Mouse (Mus musculus): Measurements from ENCODE around the gene Arhgap28. TPM values are rescaled to one million over a fixed set of nuclear protein-coding genes. Genes with fewer than 3 reads are reported as not detected.

The Arhgap28 gene
- polyA plus RNA-seq, 1 experiment from 2014 or later: 41.5 TPM

- ATAC-seq (ENCODE audit: insufficient number of reproducible peaks, low FRiP score, low TSS enrichment, low read depth): peak; percentile 79
- H3K36me3 ChIP-seq: no peaks in the 10 kb centered on the region
- H3K9ac ChIP-seq: no peak overlapping the region
- WGBS: under 1% methylated on average over 10 of the region's 10 CpGs
- H3K4me1 ChIP-seq: peaks cover 35% of the 10 kb centered on the region
- H3K4me2 ChIP-seq: peak overlapping the region; percentile 69
- H3K27ac ChIP-seq: peak overlapping the region; percentile 95
- no peaks in the 10 kb centered on the region; the same call in 1 of the 2 replicates for H3K9me3 ChIP-seq
- H3K27me3 ChIP-seq: no peaks in the 10 kb centered on the region
- peak overlapping the region; percentile 65 for H3K4me3 ChIP-seq
These were observed 836 bp upstream of the Arhgap28 start for GRCm38 (mm10) chr17:68004581-68005330.

GRCm38 (mm10) chr17:68002608-68003595, 1.0 kb downstream of the Arhgap28 start:
- no peak for ATAC-seq (ENCODE audit: insufficient number of reproducible peaks, low FRiP score, low TSS enrichment, low read depth)
- H3K27ac ChIP-seq: peak overlapping the region; percentile 95
- H3K9ac ChIP-seq: no peak overlapping the region
- H3K27me3 ChIP-seq: no peaks in the 10 kb centered on the region
- H3K4me1 ChIP-seq: peaks cover 42% of the 10 kb centered on the region
- H3K9me3 ChIP-seq: no peaks in the 10 kb centered on the region
- peak overlapping the region; percentile 69 for H3K4me2 ChIP-seq
- H3K36me3 ChIP-seq: no peaks in the 10 kb centered on the region
- WGBS: 16% methylated on average over 17 of the region's 17 CpGs
- peak overlapping the region; percentile 65 for H3K4me3 ChIP-seq

- H3K4me1 ChIP-seq: peaks cover 52% of the 10 kb centered on the region
- no peak for ATAC-seq (ENCODE audit: insufficient number of reproducible peaks, low FRiP score, low TSS enrichment, low read depth)
These were observed 4.1 kb downstream of the Arhgap28 start for GRCm38 (mm10) chr17:67999801-68000200.

GRCm38 (mm10) chr17:67996769-67997155, 7.2 kb downstream of the Arhgap28 start:
- no peak overlapping the region for H3K4me2 ChIP-seq
- 71% methylated on average over 7 of the region's 7 CpGs for WGBS
- H3K27ac ChIP-seq: 0 out of 2 replicates have a peak overlapping the region, but pooled peaks have one; percentile 22
- peaks cover 39% of the 10 kb centered on the region for H3K4me1 ChIP-seq
- H3K9me3 ChIP-seq: no peaks in the 10 kb centered on the region
- no peaks in the 10 kb centered on the region for H3K27me3 ChIP-seq
- H3K36me3 ChIP-seq: no peaks in the 10 kb centered on the region
- no peak overlapping the region for H3K9ac ChIP-seq
- H3K4me3 ChIP-seq: no peak overlapping the region
- ATAC-seq (ENCODE audit: insufficient number of reproducible peaks, low FRiP score, low TSS enrichment, low read depth): no peak

More at GRCm38 (mm10) chr17:67999801-68000200, 4.1 kb downstream of the Arhgap28 start:
- 17% methylated on average over 8 of the region's 8 CpGs for WGBS
- H3K4me3 ChIP-seq: no peak overlapping the region
- H3K27ac ChIP-seq: peak overlapping the region; percentile 44; the same call in 1 of the 2 replicates
- H3K4me2 ChIP-seq: peak overlapping the region; percentile 4; the same call in 1 of the 2 replicates
- no peaks in the 10 kb centered on the region for H3K36me3 ChIP-seq
- H3K9me3 ChIP-seq: no peaks in the 10 kb centered on the region
- no peaks in the 10 kb centered on the region for H3K27me3 ChIP-seq
- no peak overlapping the region for H3K9ac ChIP-seq

- Histone ChIP-seq H3K27me3 (no peaks in the 10 kb centered on the region), H3K27ac (no peak overlapping the region), H3K4me1 (peaks cover 35% of the 10 kb centered on the region), H3K9me3 (no peaks in the 10 kb centered on the region), H3K9ac (no peak overlapping the region), H3K4me2 (no peak overlapping the region), H3K36me3 (no peaks in the 10 kb centered on the region), H3K4me3 (no peak overlapping the region)
- peak; percentile 53; the same call in 1 of the 2 replicates for ATAC-seq (ENCODE audit: insufficient number of reproducible peaks, low FRiP score, low TSS enrichment, low read depth)
- WGBS: 10% methylated on average over 14 of the region's 14 CpGs
These were observed 7.7 kb downstream of the Arhgap28 start for GRCm38 (mm10) chr17:67996097-67996768.

GRCm38 (mm10) chr17:67995277-67995819, 8.6 kb downstream of the Arhgap28 start:
- H3K9ac ChIP-seq: no peak overlapping the region
- H3K4me1 ChIP-seq: peaks cover 27% of the 10 kb centered on the region
- no peak for ATAC-seq (ENCODE audit: insufficient number of reproducible peaks, low FRiP score, low TSS enrichment, low read depth)
- 74% methylated on average over 2 of the region's 2 CpGs for WGBS
- no peaks in the 10 kb centered on the region for H3K9me3 ChIP-seq
- H3K4me2 ChIP-seq: no peak overlapping the region
- no peaks in the 10 kb centered on the region for H3K36me3 ChIP-seq
- no peaks in the 10 kb centered on the region for H3K27me3 ChIP-seq
- H3K4me3 ChIP-seq: no peak overlapping the region
- H3K27ac ChIP-seq: no peak overlapping the region

- Histone ChIP-seq H3K36me3 (no peaks in the 10 kb centered on the region), H3K4me1 (peaks cover 26% of the 10 kb centered on the region), H3K27ac (no peak overlapping the region), H3K9me3 (no peaks in the 10 kb centered on the region), H3K4me3 (no peak overlapping the region), H3K4me2 (no peak overlapping the region), H3K9ac (no peak overlapping the region), H3K27me3 (no peaks in the 10 kb centered on the region)
- WGBS: 76% methylated on average over 7 of the region's 7 CpGs
- ATAC-seq (ENCODE audit: insufficient number of reproducible peaks, low FRiP score, low TSS enrichment, low read depth): no peak
These were observed 9.1 kb downstream of the Arhgap28 start for GRCm38 (mm10) chr17:67994861-67995260.

GRCm38 (mm10) chr17:67993371-67994045, 10.4 kb downstream of the Arhgap28 start:
- peaks cover 32% of the 10 kb centered on the region for H3K4me1 ChIP-seq

GRCm38 (mm10) chr17:67989716-67990115, 14.2 kb downstream of the Arhgap28 start:
- no peak for ATAC-seq (ENCODE audit: insufficient number of reproducible peaks, low FRiP score, low TSS enrichment, low read depth)
- Histone ChIP-seq H3K4me2 (no peak overlapping the region), H3K9ac (no peak overlapping the region), H3K27ac (peak overlapping the region; percentile 70), H3K4me1 (peaks cover 22% of the 10 kb centered on the region), H3K27me3 (no peaks in the 10 kb centered on the region), H3K36me3 (no peaks in the 10 kb centered on the region), H3K9me3 (no peaks in the 10 kb centered on the region), H3K4me3 (no peak overlapping the region)
- WGBS: 30% methylated on average over 5 of the region's 5 CpGs

More at GRCm38 (mm10) chr17:67993371-67994045, 10.4 kb downstream of the Arhgap28 start:
- Histone ChIP-seq H3K36me3 (no peaks in the 10 kb centered on the region), H3K4me2 (no peak overlapping the region), H3K27ac (no peak overlapping the region), H3K4me3 (no peak overlapping the region), H3K27me3 (no peaks in the 10 kb centered on the region), H3K9ac (no peak overlapping the region), H3K9me3 (no peaks in the 10 kb centered on the region)
- 97% methylated on average over 2 of the region's 2 CpGs for WGBS
- no peak for ATAC-seq (ENCODE audit: insufficient number of reproducible peaks, low FRiP score, low TSS enrichment, low read depth)

- Histone ChIP-seq H3K9ac (no peak overlapping the region), H3K9me3 (no peaks in the 10 kb centered on the region), H3K4me2 (no peak overlapping the region), H3K4me1 (peaks cover 22% of the 10 kb centered on the region), H3K27me3 (no peaks in the 10 kb centered on the region), H3K27ac (peak overlapping the region; percentile 70), H3K4me3 (no peak overlapping the region), H3K36me3 (no peaks in the 10 kb centered on the region)
- 0 out of 2 replicates have a peak, but pooled peaks have one; percentile 78 for ATAC-seq (ENCODE audit: insufficient number of reproducible peaks, low FRiP score, low TSS enrichment, low read depth)
- WGBS: 16% methylated on average over 15 of the region's 15 CpGs
These were observed 14.8 kb downstream of the Arhgap28 start for GRCm38 (mm10) chr17:67988920-67989621.

Data from limb, embryonic 15.5 days (tissue).